Mouse (Mus musculus) stomach, postnatal 0 days (tissue): Measurements from ENCODE around the gene Sowahd.

ENCODE experiments used
- CTCF ChIP-seq: IDR thresholded peaks from 2 replicates; pipeline ENCODE4 v1.5.1; 2016; ENCODE audit warnings: antibody characterized with exemption, low read depth, mild to moderate bottlenecking, moderate library complexity
- EP300 ChIP-seq: optimal IDR thresholded peaks from 2 replicates; pipeline ENCODE3; 2016; ENCODE audit warnings: antibody characterized with exemption

DNA sequence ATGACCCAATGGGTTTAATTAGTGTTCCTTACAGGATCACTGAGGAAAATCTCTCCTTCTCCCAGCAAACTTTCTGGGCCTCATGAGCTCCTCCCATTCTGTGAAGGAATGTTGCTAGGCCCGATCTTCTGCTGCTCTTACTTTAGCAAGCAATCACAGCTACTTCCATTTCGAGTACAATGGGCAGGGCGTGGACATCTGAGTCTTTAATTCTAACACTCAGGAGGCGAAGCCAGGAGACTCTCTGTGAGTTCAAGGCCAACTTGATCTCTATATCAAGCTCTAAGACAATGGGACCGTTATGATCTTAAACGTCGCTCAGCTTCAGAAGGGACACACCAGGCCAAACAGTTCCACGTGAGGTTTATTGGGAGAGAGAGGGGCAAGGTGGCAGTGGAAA is 28.0 kb downstream of the Sowahd start:
- TF ChIP-seq CTCF: no peak
- no peak for TF ChIP-seq EP300
